Mouse (Mus musculus): ENCODE measurements around the gene Unc119b. TPM values are rescaled to one million over a fixed set of nuclear protein-coding genes. Genes with fewer than 3 reads are reported as not detected.
"Not testable (repeated sequence)": the region's sequence is repeated elsewhere in the genome, so short reads cannot be mapped to it uniquely, and the experiment has no call there.

The Unc119b gene
- polyA plus RNA-seq, 1 experiment from 2014 or later: 45.4 TPM

DNA sequence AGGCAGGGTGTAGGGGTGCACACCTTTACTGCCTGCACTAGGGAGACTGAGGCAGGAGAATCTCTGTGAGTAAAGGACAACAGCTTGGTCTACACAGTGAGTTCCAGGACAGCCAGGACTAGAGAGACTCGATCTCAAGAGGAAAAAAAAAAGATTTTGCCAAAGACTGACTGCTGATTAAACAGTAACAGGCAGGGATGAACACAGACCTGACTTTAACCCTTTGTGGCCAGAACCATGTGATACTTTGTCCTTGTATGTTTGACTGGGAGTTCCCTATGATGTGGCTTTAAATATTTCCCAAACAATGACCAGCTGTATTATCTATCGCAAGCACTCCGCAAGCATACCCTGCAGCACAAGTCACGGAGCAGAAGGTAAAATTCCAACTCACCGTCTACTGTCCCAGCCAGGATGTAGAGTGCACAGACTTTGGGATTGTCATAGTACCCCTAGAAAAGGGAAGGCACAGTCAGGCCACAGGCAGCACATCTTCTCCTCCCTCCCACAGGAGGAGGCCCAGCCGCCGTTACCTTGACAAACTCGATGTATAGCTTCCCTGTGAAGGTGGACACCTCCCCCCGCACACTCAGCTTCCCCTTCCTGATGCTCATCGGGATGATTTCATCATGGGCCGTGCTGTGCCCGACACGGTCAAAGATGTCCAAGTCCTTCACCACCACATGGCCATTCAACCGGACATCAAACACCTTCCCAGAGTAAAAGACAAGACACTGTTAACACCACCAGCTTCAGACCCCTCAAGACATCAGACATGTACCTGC lies 15.1 kb upstream of the Unc119b start:
- Histone ChIP-seq H3K4me3 (ENCODE audit: low read depth, low read length) (no peak overlapping the region), H3K4me2 (no peak overlapping the region), H3K4me1 (ENCODE audit: insufficient read depth) (peaks cover 8% of the 10 kb centered on the region), H3K36me3 (ENCODE audit: insufficient read depth) (peaks cover 82% of the 10 kb centered on the region), H3K9ac (no peak overlapping the region), H3K27ac (ENCODE audit: low read depth) (no peak overlapping the region), H3K9me3 (ENCODE audit: low read depth, low read length) (no peaks in the 10 kb centered on the region), H3K27me3 (ENCODE audit: insufficient read depth, low read length) (no peaks in the 10 kb centered on the region)
- DNase-seq: no peak
- no peak for ATAC-seq (ENCODE audit: insufficient read depth)
- no peak for TF ChIP-seq CTCF (IDR thresholded peaks at IDR 0.05; ENCODE audit: low read depth)
- WGBS: 95% methylated on average over 14 of the region's 14 CpGs

DNA sequence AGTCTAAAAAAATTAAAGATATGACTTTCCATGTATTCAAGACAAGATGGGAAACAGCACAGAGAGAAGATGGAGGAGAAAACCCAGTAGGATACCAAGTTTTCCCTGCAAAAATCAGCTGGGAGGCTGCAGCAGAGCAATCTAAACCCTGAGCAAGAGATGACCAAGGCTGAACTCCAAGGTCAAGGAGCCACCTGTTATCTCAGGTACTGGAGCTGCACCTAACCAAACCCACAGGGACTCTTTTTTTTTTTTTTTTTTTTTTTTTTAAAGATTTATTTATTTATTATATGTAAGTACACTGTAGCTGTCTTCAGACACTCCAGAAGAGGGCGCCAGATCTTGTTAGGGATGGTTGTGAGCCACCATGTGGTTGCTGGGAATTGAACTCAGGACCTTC lies 14.1 kb upstream of the Unc119b start:
- H3K4me1 ChIP-seq (ENCODE audit: insufficient read depth): not testable (repeated sequence)

DNA sequence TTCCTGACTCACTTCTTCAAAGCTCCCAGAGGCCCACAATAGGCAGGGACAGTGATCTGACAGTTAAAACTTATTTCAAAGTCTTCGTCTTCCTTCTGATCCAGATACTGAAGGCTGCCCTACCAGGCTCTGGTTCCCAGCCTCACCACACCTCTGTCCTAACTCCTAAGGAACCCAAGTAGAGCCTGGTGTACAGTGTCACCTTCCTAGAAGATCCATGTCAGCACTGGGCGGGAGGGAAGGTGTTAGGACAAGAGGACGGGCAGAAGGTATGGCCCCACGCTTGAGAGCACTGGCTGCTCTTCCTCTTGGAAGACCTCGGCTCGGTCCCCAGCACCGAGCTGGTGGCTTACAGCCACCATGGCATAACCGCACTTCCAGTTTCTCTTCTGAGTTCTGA lies 13.6 kb upstream of the Unc119b start:
- Histone ChIP-seq H3K9me3 (ENCODE audit: low read depth, low read length) (no peaks in the 10 kb centered on the region), H3K9ac (no peak overlapping the region), H3K4me1 (ENCODE audit: insufficient read depth) (peaks cover 5% of the 10 kb centered on the region; the same call in 1 of the 2 replicates), H3K4me3 (ENCODE audit: low read depth, low read length) (no peak overlapping the region), H3K27me3 (ENCODE audit: insufficient read depth, low read length) (no peaks in the 10 kb centered on the region), H3K36me3 (ENCODE audit: insufficient read depth) (peaks cover 82% of the 10 kb centered on the region), H3K27ac (ENCODE audit: low read depth) (no peak overlapping the region), H3K4me2 (no peak overlapping the region)
- DNase-seq (no peak), ATAC-seq (ENCODE audit: insufficient read depth) (no peak)
- WGBS: 92% methylated on average over 8 of the region's 8 CpGs
- no peak for TF ChIP-seq CTCF (IDR thresholded peaks at IDR 0.05; ENCODE audit: low read depth)

More for the DNA sequence above, 14.1 kb upstream of the Unc119b start:
- H3K4me2 ChIP-seq; DNase-seq; ATAC-seq (ENCODE audit: insufficient read depth); H3K27ac ChIP-seq (ENCODE audit: low read depth); H3K9ac ChIP-seq; H3K27me3 ChIP-seq (ENCODE audit: insufficient read depth, low read length); H3K9me3 ChIP-seq (ENCODE audit: low read depth, low read length); H3K4me3 ChIP-seq (ENCODE audit: low read depth, low read length): not testable (repeated sequence)
- WGBS: no CpG with 5 or more reads among the region's 1 CpGs
- peaks cover 84% of the 10 kb centered on the region for H3K36me3 ChIP-seq (ENCODE audit: insufficient read depth)

DNA sequence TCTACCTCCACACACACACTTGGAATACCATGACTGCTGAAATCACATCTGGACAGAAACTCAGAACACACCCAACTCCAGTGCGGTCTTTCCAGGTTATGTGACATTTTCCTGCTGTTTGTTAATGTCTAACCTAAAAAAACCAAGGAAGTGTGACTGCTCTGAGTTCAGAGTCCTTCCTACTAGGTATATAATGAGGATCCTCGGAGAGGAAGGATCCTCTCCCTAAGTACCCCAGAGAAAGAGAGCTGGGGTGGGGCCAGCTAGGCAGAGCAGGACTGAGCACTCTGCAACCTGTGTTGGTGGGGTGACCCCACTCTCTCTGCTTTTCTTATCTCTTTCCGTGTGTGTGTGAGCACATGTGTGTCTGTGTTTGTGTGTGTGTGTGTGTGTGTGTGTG lies 12.6 kb upstream of the Unc119b start:
- no peak overlapping the region for H3K9ac ChIP-seq
- 73% methylated on average over 3 of the region's 3 CpGs for WGBS
- H3K36me3 ChIP-seq (ENCODE audit: insufficient read depth): peaks cover 79% of the 10 kb centered on the region
- no peaks in the 10 kb centered on the region for H3K27me3 ChIP-seq (ENCODE audit: insufficient read depth, low read length)
- no peak overlapping the region for H3K27ac ChIP-seq (ENCODE audit: low read depth)
- no peak for DNase-seq
- no peak overlapping the region for H3K4me3 ChIP-seq (ENCODE audit: low read depth, low read length)
- no peak overlapping the region for H3K4me2 ChIP-seq
- no peak for TF ChIP-seq CTCF (IDR thresholded peaks at IDR 0.05; ENCODE audit: low read depth)
- no peak for ATAC-seq (ENCODE audit: insufficient read depth)
- H3K9me3 ChIP-seq (ENCODE audit: low read depth, low read length): no peaks in the 10 kb centered on the region
- H3K4me1 ChIP-seq (ENCODE audit: insufficient read depth): 0 out of 2 replicates have a peak, but pooled peaks cover 3% of the 10 kb centered on the region

DNA sequence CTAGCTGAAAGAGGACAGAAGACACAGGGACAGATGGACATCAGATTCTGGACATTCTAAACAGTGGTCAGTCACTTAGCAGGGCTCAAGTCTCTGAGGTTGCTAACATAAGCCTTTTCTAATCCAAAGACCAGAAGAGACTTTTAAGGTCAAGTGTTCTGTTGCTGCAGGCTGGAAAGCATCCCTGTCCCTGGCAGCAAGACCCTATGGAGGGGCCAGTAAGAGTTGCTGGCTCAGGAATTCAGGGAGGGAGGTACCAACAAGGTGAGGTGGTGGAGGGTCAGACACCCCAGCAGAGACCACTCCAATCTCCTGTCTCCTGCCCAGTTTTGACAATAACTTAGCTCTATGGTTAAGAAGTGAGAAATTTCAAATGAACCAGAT lies 12.0 kb upstream of the Unc119b start:
- Histone ChIP-seq H3K27ac (ENCODE audit: low read depth) (no peak overlapping the region), H3K4me2 (no peak overlapping the region), H3K4me1 (ENCODE audit: insufficient read depth) (no peaks in the 10 kb centered on the region), H3K36me3 (ENCODE audit: insufficient read depth) (peaks cover 79% of the 10 kb centered on the region), H3K4me3 (ENCODE audit: low read depth, low read length) (no peak overlapping the region), H3K9ac (no peak overlapping the region), H3K27me3 (ENCODE audit: insufficient read depth, low read length) (no peaks in the 10 kb centered on the region), H3K9me3 (ENCODE audit: low read depth, low read length) (no peaks in the 10 kb centered on the region)
- ATAC-seq (ENCODE audit: insufficient read depth) (no peak), DNase-seq (no peak)
- TF ChIP-seq CTCF (IDR thresholded peaks at IDR 0.05; ENCODE audit: low read depth): no peak

DNA sequence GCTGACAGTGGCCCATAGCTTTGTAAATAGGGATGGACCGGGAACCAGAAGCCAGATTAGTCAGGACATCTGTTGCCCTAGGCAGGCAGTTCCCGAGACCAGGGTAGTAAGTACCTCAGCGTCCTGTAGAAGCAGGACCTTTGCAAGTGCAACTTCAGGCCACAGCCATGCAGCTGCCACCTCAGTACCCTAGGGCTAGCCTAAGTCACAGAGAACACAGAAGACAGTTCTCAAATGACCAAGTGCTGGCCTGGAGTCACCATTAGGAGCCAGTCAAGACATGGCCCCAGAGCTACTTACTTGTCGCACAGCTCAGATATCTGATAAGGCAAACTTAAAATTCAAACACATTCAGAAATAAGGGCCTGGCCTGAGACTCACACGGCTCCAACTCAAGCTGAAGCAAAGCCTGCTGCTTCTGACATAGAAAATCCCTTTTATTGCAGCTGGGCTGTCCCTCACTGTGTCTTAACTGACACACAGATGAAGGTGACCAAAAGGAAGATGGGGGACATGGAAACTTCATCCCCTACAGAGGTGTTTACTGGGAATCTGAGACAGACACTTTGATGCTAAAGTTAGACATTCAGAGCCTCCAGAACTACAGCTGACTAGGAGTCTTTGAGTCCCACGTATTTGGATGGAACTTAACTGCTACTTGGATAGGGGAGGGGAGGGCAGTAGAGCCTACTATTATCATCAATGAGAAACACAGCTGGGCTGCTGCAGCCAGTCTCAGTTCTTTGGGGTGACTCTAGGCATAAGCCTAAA lies 11.4 kb upstream of the Unc119b start:
- H3K27me3 ChIP-seq (ENCODE audit: insufficient read depth, low read length): no peaks in the 10 kb centered on the region
- H3K4me2 ChIP-seq: no peak overlapping the region
- WGBS: 76% methylated on average over 6 of the region's 6 CpGs
- H3K4me3 ChIP-seq (ENCODE audit: low read depth, low read length): no peak overlapping the region
- H3K9me3 ChIP-seq (ENCODE audit: low read depth, low read length): no peaks in the 10 kb centered on the region
- H3K27ac ChIP-seq (ENCODE audit: low read depth): no peak overlapping the region
- ATAC-seq (ENCODE audit: insufficient read depth) (no peak), DNase-seq (no peak)
- H3K36me3 ChIP-seq (ENCODE audit: insufficient read depth): peaks cover 73% of the 10 kb centered on the region
- H3K4me1 ChIP-seq (ENCODE audit: insufficient read depth): no peaks in the 10 kb centered on the region
- TF ChIP-seq CTCF (IDR thresholded peaks at IDR 0.05; ENCODE audit: low read depth): no peak
- H3K9ac ChIP-seq: no peak overlapping the region

DNA sequence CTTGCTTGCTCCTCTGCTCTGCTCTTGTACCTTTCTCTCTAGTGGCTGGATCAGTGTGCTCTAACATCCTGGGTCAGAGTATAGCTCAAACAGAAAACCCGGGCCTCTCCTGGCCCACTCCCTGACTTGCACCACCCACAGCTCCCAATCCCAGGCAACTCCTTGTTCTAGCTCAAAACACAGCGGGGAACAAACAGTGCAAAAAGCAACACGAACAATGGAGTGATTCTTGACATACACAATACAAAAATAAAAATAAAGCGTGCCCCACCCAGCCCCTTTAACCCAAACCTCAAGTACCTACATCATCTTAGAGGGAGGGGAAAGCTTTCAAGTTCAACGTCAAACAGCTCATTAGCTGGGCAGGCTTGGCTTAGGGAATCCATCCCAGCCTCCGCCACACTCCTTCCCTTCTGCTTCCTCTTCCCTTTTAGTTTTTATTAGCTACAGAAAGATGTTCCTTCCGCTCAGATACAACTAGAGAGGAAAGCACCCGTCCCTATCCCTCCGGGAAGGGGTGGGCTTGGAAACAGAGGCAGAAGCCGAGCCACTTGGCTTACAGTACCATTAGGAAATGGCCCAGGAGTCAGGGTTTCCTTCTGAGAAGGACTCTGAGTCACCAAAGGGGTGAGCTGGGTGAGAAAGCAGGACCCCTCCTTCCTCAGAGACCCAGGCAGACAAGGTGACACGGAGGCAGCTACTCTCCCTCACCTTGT lies 10.6 kb upstream of the Unc119b start:
- ATAC-seq (ENCODE audit: insufficient read depth): no peak
- peaks cover 65% of the 10 kb centered on the region for H3K36me3 ChIP-seq (ENCODE audit: insufficient read depth)

More for the DNA sequence above, 10.6 kb upstream of the Unc119b start:
- no peak for DNase-seq
- Histone ChIP-seq H3K4me2 (no peak overlapping the region), H3K9ac (no peak overlapping the region), H3K27me3 (ENCODE audit: insufficient read depth, low read length) (no peaks in the 10 kb centered on the region), H3K9me3 (ENCODE audit: low read depth, low read length) (no peaks in the 10 kb centered on the region), H3K4me3 (ENCODE audit: low read depth, low read length) (no peak overlapping the region), H3K27ac (ENCODE audit: low read depth) (no peak overlapping the region), H3K4me1 (ENCODE audit: insufficient read depth) (no peaks in the 10 kb centered on the region)
- TF ChIP-seq CTCF (IDR thresholded peaks at IDR 0.05; ENCODE audit: low read depth): no peak
- 71% methylated on average over 11 of the region's 11 CpGs for WGBS

Data from lung, embryonic 14.5 days (tissue).